Mouse (Mus musculus): Measurements from ENCODE around the gene 1700016C15Rik. TPM values are rescaled to one million over a fixed set of nuclear protein-coding genes. Genes with fewer than 3 reads are reported as not detected.

The 1700016C15Rik gene
- polyA plus RNA-seq, 1 experiment from 2014 or later, result not detected

DNA sequence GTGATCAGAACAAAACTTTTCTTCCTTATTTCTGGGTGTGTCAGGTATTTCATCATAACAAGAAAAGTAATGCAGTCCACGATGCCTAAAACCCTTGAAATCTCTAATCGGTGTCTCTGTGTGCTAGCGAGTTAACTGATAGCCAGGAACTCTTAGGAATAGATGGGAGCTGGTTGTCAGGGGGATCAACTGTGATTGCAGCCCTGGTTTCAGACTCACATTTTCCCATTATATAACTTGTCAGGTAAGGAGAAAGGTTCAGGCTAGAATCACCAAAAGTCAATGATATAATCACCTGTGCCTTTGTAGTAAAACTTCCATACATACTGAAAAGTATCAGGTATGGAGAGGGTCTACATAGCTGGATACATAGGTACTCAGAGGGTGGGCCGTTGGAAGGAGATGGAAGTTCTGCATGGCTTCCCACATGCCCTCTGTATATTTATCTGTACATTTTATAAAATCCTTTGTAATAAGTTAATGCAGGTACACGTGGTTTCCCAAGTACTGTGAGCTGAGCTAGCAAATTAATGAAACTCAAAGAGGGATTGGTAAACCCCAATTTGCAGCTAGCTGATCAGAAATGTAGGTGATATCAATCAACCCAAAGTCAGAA lies 15.1 kb upstream of the 1700016C15Rik start:
- Histone ChIP-seq H3K36me3 (ENCODE audit: control insufficient read depth, insufficient read depth) (no peaks in the 10 kb centered on the region), H3K4me2 (ENCODE audit: low read length) (no peak overlapping the region), H3K27me3 (replicated peaks; ENCODE audit: control insufficient read depth, insufficient read depth, low read length) (peaks cover 7% of the 10 kb centered on the region; the same call in 1 of the 2 replicates), H3K9me3 (ENCODE audit: control insufficient read depth, low read length) (peaks cover 11% of the 10 kb centered on the region), H3K9ac (replicated peaks; ENCODE audit: low read depth, low read length) (no peak overlapping the region), H3K4me3 (replicated peaks; ENCODE audit: low read length) (no peak overlapping the region), H3K4me1 (replicated peaks; ENCODE audit: control insufficient read depth, insufficient read depth, low read length) (peaks cover 11% of the 10 kb centered on the region; the same call in 1 of the 2 replicates), H3K27ac (ENCODE audit: low read length) (no peak overlapping the region)
- 93% methylated on average over 5 of the region's 5 CpGs for WGBS
- ATAC-seq, result no peak

DNA sequence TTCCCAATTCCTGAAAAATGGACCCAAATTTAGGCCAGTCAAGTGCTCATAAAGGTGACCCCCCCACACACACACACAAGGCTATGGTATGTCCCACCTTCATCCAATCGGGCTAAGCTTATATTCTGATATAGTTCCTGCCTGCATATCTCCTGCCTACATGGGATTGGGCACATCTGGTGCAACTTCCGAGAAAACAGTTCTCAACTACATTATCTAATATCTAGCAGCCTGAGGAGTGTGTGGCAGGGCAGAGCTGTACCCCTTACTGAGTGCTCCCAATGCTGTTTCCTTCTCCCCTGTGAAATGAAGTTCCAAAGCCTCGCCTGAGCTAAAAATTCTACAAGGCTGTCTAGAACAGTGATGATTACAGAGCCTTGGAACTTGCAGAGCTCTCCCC lies 13.2 kb upstream of the 1700016C15Rik start:
- WGBS, result 86% methylated on average over 3 of the region's 3 CpGs
- H3K4me3 ChIP-seq (replicated peaks; ENCODE audit: low read length), result no peak overlapping the region
- H3K9ac ChIP-seq (replicated peaks; ENCODE audit: low read depth, low read length), result no peak overlapping the region
- ATAC-seq, result no peak
- peaks cover 7% of the 10 kb centered on the region; the same call in 1 of the 2 replicates for H3K9me3 ChIP-seq (ENCODE audit: control insufficient read depth, low read length)
- no peak overlapping the region for H3K27ac ChIP-seq (ENCODE audit: low read length)
- H3K27me3 ChIP-seq (replicated peaks; ENCODE audit: control insufficient read depth, insufficient read depth, low read length), result peaks cover 7% of the 10 kb centered on the region
- H3K36me3 ChIP-seq (ENCODE audit: control insufficient read depth, insufficient read depth), result no peaks in the 10 kb centered on the region
- no peak overlapping the region for H3K4me2 ChIP-seq (ENCODE audit: low read length)
- peaks cover 11% of the 10 kb centered on the region; the same call in 1 of the 2 replicates for H3K4me1 ChIP-seq (replicated peaks; ENCODE audit: control insufficient read depth, insufficient read depth, low read length)

DNA sequence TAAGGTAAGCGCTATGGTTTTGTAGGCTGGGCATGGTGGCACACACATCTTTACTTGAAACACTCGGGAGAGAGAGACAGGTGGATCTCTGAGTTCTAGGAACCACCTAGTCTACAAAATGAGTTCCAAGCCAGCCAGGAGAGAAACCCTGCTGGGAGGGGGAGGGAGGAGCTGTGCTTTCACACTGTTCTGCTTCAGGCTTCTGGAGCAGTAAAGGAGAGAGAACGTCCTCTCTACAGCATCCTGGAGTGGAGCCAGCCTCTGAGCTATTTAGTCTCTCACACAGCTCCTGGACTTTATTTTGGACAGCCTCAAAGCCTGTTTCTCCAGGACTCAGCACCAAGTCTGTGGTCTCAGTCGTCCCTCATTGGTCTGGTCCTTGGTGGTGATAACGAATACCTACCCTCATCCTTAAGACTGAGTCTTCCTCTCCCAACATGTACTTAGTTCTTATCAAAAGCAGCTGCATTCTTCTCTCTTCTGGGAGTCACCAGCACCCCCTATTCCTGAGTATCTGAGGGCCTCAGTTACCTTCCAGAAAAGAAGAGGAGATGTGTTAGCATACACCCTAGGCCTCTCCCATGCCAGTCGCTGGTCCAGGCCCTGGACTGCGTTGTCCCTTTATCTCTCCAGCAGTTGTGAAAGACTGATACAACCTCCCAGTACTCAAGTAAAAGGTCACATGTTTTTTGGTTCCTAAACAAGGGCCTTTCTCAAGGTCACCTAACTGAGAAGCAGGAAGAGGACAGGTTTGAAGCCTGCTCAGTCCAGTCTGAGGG lies 12.4 kb upstream of the 1700016C15Rik start:
- ATAC-seq, result no peak
- H3K9ac ChIP-seq (replicated peaks; ENCODE audit: low read depth, low read length), result no peak overlapping the region
- no peaks in the 10 kb centered on the region for H3K36me3 ChIP-seq (ENCODE audit: control insufficient read depth, insufficient read depth)
- no peak overlapping the region for H3K27ac ChIP-seq (ENCODE audit: low read length)
- H3K4me1 ChIP-seq (replicated peaks; ENCODE audit: control insufficient read depth, insufficient read depth, low read length), result peaks cover 11% of the 10 kb centered on the region; the same call in 1 of the 2 replicates
- H3K4me2 ChIP-seq (ENCODE audit: low read length), result no peak overlapping the region
- peaks cover 7% of the 10 kb centered on the region; the same call in 1 of the 2 replicates for H3K9me3 ChIP-seq (ENCODE audit: control insufficient read depth, low read length)
- H3K27me3 ChIP-seq (replicated peaks; ENCODE audit: control insufficient read depth, insufficient read depth, low read length), result peaks cover 7% of the 10 kb centered on the region
- no peak overlapping the region for H3K4me3 ChIP-seq (replicated peaks; ENCODE audit: low read length)
- 78% methylated on average over 7 of the region's 7 CpGs for WGBS

DNA sequence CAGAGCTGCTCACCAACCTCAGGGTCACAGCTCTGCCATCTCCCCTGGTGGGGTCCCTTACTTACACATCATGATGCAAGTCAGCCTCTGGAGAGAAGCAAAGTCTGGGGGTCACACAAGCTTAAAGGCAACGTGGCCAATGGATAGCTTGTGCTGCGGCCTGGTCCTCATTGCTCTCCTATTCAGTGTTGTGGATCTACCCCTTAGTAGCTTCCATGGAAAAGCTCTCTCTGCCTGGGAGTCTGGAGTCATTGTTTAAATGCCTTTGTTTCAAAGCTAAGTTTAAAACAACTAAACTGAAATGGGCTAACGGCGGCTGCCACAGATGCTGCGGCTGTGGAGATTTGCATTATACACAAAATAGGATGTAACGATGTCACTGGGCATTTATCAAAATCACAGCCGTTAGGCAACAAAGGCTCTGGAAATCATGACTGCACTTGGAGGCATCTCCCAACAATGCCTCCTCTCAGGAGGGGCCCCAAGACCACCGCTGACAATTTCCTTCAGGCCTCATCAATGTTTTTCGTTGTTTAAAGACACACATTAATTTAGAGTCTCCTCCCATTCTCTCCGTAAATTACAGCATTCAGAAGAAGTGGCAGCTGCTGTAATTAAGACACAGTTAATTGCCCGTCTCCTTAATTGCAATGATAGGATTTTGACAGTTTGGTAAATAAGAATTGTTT lies 11.1 kb upstream of the 1700016C15Rik start:
- H3K4me1 ChIP-seq (replicated peaks; ENCODE audit: control insufficient read depth, insufficient read depth, low read length), result peaks cover 11% of the 10 kb centered on the region; the same call in 1 of the 2 replicates

DNA sequence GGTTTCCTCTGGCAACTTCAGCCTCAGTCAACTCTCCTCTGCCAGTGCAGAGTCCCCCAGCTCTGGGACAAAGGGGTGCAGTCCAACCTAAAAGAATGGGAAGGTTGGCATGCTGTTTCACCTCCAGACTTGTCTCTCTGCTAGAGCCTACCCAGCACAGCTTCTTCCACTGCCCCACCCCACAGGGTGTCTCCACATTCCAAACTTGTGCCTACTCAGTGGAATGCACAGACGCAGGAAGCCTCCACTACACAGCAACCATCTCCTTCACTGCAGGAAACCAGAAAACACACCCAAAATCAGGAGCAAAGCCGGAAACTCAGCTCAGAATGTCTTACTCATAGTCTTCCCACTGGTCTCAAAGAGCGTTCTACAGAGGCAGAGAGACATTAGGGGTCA lies 10.6 kb upstream of the 1700016C15Rik start:
- Histone ChIP-seq H3K4me1 (replicated peaks; ENCODE audit: control insufficient read depth, insufficient read depth, low read length) (peaks cover 11% of the 10 kb centered on the region; the same call in 1 of the 2 replicates), H3K4me2 (ENCODE audit: low read length) (no peak overlapping the region), H3K27me3 (replicated peaks; ENCODE audit: control insufficient read depth, insufficient read depth, low read length) (peaks cover 10% of the 10 kb centered on the region), H3K27ac (ENCODE audit: low read length) (no peak overlapping the region), H3K9me3 (ENCODE audit: control insufficient read depth, low read length) (no peaks in the 10 kb centered on the region), H3K9ac (replicated peaks; ENCODE audit: low read depth, low read length) (no peak overlapping the region), H3K36me3 (ENCODE audit: control insufficient read depth, insufficient read depth) (no peaks in the 10 kb centered on the region), H3K4me3 (replicated peaks; ENCODE audit: low read length) (no peak overlapping the region)
- no peak; the same call in 1 of the 2 replicates for ATAC-seq
- 73% methylated on average over 3 of the region's 3 CpGs for WGBS

More for the DNA sequence above, 11.1 kb upstream of the 1700016C15Rik start:
- Histone ChIP-seq H3K4me3 (replicated peaks; ENCODE audit: low read length) (no peak overlapping the region), H3K9me3 (ENCODE audit: control insufficient read depth, low read length) (no peaks in the 10 kb centered on the region), H3K4me2 (ENCODE audit: low read length) (no peak overlapping the region), H3K36me3 (ENCODE audit: control insufficient read depth, insufficient read depth) (no peaks in the 10 kb centered on the region), H3K9ac (replicated peaks; ENCODE audit: low read depth, low read length) (no peak overlapping the region), H3K27me3 (replicated peaks; ENCODE audit: control insufficient read depth, insufficient read depth, low read length) (peaks cover 10% of the 10 kb centered on the region), H3K27ac (ENCODE audit: low read length) (no peak overlapping the region)
- ATAC-seq, result peak; percentile 90
- 16% methylated on average over 11 of the region's 11 CpGs for WGBS

DNA sequence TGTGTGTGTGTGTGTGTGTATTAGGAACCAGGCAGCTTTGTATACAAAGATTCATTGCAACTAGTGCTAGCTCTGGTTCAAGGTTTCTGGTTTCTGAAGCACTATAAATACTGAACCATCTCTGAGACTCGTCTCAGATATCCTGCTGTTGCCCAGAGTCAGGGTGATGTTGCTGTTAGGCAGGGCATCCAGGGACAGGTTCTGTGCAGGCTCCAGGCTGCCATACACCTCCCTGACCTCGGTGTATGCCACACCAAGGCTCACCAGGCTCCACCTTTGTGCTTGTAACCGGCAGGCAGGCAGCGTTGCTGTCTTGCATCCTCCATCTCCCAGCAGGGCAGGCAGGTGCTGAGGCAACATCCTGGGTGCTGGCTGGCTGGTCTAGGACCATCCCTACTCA lies 5.8 kb upstream of the 1700016C15Rik start:
- ATAC-seq, result no peak
- H3K4me1 ChIP-seq (replicated peaks; ENCODE audit: control insufficient read depth, insufficient read depth, low read length), result peaks cover 5% of the 10 kb centered on the region; the same call in 1 of the 2 replicates
- no peaks in the 10 kb centered on the region for H3K9me3 ChIP-seq (ENCODE audit: control insufficient read depth, low read length)
- no peak overlapping the region for H3K27ac ChIP-seq (ENCODE audit: low read length)
- no peak overlapping the region for H3K4me3 ChIP-seq (replicated peaks; ENCODE audit: low read length)
- H3K36me3 ChIP-seq (ENCODE audit: control insufficient read depth, insufficient read depth), result no peaks in the 10 kb centered on the region
- H3K4me2 ChIP-seq (ENCODE audit: low read length), result no peak overlapping the region
- 81% methylated on average over 4 of the region's 4 CpGs for WGBS
- H3K27me3 ChIP-seq (replicated peaks; ENCODE audit: control insufficient read depth, insufficient read depth, low read length), result peaks cover 7% of the 10 kb centered on the region
- H3K9ac ChIP-seq (replicated peaks; ENCODE audit: low read depth, low read length), result no peak overlapping the region

DNA sequence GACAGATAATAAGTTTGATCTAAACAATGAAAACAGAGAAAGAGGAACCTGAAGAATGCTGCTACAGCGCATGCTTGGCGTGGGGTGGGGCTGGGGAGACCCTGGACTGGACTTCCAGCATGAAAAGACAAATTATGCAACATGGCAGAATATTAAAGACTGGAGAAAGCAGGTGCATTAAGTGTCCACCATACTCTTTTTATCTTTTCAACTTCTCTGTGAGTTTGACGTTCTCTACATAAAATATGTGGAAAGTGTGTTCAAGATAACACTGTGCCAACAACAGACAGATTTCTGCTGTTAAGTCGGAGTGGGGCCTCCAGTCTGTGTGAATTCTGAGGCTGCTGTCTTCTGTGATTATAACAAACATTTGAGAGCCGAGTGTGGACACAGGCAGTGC lies 2.7 kb upstream of the 1700016C15Rik start:
- Histone ChIP-seq H3K36me3 (ENCODE audit: control insufficient read depth, insufficient read depth) (no peaks in the 10 kb centered on the region), H3K9me3 (ENCODE audit: control insufficient read depth, low read length) (peaks cover 3% of the 10 kb centered on the region; the same call in 1 of the 2 replicates), H3K4me1 (replicated peaks; ENCODE audit: control insufficient read depth, insufficient read depth, low read length) (no peaks in the 10 kb centered on the region), H3K9ac (replicated peaks; ENCODE audit: low read depth, low read length) (no peak overlapping the region), H3K27me3 (replicated peaks; ENCODE audit: control insufficient read depth, insufficient read depth, low read length) (peaks cover 3% of the 10 kb centered on the region; the same call in 1 of the 2 replicates), H3K4me2 (ENCODE audit: low read length) (no peak overlapping the region), H3K27ac (ENCODE audit: low read length) (no peak overlapping the region), H3K4me3 (replicated peaks; ENCODE audit: low read length) (no peak overlapping the region)
- WGBS, result 81% methylated on average over 5 of the region's 5 CpGs
- no peak for ATAC-seq

DNA sequence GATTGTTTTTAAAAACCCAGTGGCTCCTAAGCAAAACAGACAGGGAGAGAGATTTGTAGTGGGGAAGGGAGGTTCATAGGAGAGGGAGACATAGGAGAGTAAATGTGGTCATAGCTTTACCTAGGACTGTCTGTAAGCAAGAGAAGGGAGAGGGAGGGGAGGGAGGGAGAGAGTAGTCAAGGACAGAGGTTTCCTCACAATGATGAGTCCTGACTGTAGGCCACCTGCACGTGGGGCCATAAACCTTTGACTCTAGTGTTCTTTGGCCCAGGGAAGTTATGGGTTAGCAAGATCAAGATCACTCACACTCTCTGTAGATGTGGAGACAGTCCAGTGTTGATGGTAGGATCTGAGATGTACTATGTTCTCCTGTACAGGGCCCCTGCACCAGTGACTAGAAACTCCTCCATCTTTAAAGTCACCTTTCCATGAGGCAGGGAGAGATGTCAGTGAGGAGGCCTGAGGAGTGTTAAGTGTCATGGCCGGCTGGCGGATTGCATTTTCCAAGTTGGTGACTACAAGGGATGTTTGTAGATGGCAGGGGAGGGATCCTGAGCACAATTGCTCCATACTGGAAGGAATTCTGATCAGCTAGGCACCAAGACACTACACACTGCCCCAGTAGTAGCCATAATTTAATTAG lies 1.6 kb upstream of the 1700016C15Rik start:
- no peak overlapping the region for H3K4me2 ChIP-seq (ENCODE audit: low read length)
- H3K9me3 ChIP-seq (ENCODE audit: control insufficient read depth, low read length), result peaks cover 3% of the 10 kb centered on the region; the same call in 1 of the 2 replicates
- no peak overlapping the region for H3K4me3 ChIP-seq (replicated peaks; ENCODE audit: low read length)
- H3K9ac ChIP-seq (replicated peaks; ENCODE audit: low read depth, low read length), result no peak overlapping the region
- H3K36me3 ChIP-seq (ENCODE audit: control insufficient read depth, insufficient read depth), result no peaks in the 10 kb centered on the region
- WGBS, result 84% methylated on average over 3 of the region's 3 CpGs
- H3K27me3 ChIP-seq (replicated peaks; ENCODE audit: control insufficient read depth, insufficient read depth, low read length), result no peaks in the 10 kb centered on the region
- H3K4me1 ChIP-seq (replicated peaks; ENCODE audit: control insufficient read depth, insufficient read depth, low read length), result no peaks in the 10 kb centered on the region
- no peak for ATAC-seq
- H3K27ac ChIP-seq (ENCODE audit: low read length), result no peak overlapping the region

All from forebrain, embryonic 16.5 days (tissue).